Mouse (Mus musculus) heart, postnatal 0 days (tissue): Measurements from ENCODE around the gene Arhgap28. TPM values are rescaled to one million over a fixed set of nuclear protein-coding genes. Genes with fewer than 3 reads are reported as not detected.
A peak's percentile ranks its signal among the peaks of the same experiment; 100 is the strongest.

Source experiments
- ATAC-seq: fragments of 200-750 bp; cut with Nextera tagmentation; 2 replicates; pipeline ENCODE4 v1.8.0; 2017; ENCODE audit warnings: low read depth, moderate number of reproducible peaks, moderate library complexity; ENCODE audit not compliant: insufficient read depth
- DNase-seq: peaks from one replicate; pipeline ENCODE4 v3.0.0-alpha.2; 2016; ENCODE audit warnings: low spot score
- H3K27ac ChIP-seq: fragments of 300-500 bp; sonication (generic); 2 replicates; pipeline ENCODE4 v1.5.1; 2014; ENCODE audit warnings: low read depth, mild to moderate bottlenecking
- H3K27me3 ChIP-seq: fragments of 300-500 bp; sonication (generic); 2 replicates; pipeline ENCODE4 v1.6.1; 2014; ENCODE audit warnings: low read length, mixed read lengths; ENCODE audit not compliant: control insufficient read depth, insufficient read depth
- H3K36me3 ChIP-seq: fragments of 300-500 bp; sonication (generic); replicated peaks from 2 replicates; pipeline ENCODE4 v1.6.1; 2014; ENCODE audit warnings: low read length, mixed read lengths; ENCODE audit not compliant: control insufficient read depth, insufficient read depth
- H3K4me1 ChIP-seq: fragments of 300-500 bp; sonication (generic); 2 replicates; pipeline ENCODE4 v1.6.1; 2014; ENCODE audit warnings: antibody characterized with exemption; ENCODE audit not compliant: control insufficient read depth, insufficient read depth
- H3K4me2 ChIP-seq: fragments of 300-500 bp; sonication (generic); 2 replicates; pipeline ENCODE4 v1.6.1; 2014; ENCODE audit warnings: low read depth, mild to moderate bottlenecking, low read length, moderate library complexity
- H3K4me3 ChIP-seq: fragments of 300-500 bp; sonication (generic); 2 replicates; pipeline ENCODE4 v1.5.1; 2014; ENCODE audit warnings: low read depth, low read length
- H3K9ac ChIP-seq: fragments of 300-500 bp; sonication (generic); replicated peaks from 2 replicates; pipeline ENCODE4 v1.6.1; 2014; ENCODE audit warnings: low read depth, low read length, mixed read lengths
- H3K9me3 ChIP-seq: fragments of 300-500 bp; sonication (generic); replicated peaks from 2 replicates; pipeline ENCODE4 v1.6.1; 2016; ENCODE audit warnings: low read length; ENCODE audit not compliant: control insufficient read depth
- CTCF ChIP-seq: IDR thresholded peaks from 2 replicates; pipeline ENCODE4 v1.5.1; 2016; ENCODE audit warnings: antibody characterized with exemption, control low read depth, low read depth
- EP300 ChIP-seq: IDR thresholded peaks from 2 replicates; pipeline ENCODE4 v1.6.1; 2016; ENCODE audit warnings: antibody characterized with exemption, low read depth
- WGBS: fragments of 180-500 bp; shearing (Covaris S2); extraction: QIAGEN DNeasy Blood & Tissue Kit; methylation state at CpG from one replicate; pipeline ENCODE4 v1.1.7; 2014; 5-methylcytosine and 5-hydroxymethylcytosine counted together
- polyA plus RNA-seq: library from polyadenylated mRNA; unstranded; fragments of >200 nt; fragmentation: Nextera tagmentation; extraction: Ambion mirVana; gene quantifications from 2 replicates; pipeline ENCODE4 v1.2.1, GENCODE M21; 2015
- total RNA-seq: library from RNA; depleted of rRNA; stranded (reverse); fragments of >200 nt; gene quantifications from 2 replicates; pipeline ENCODE4 v1.2.3, GENCODE M21; 2014; ENCODE audit warnings: low replicate concordance

Gene Arhgap28
- total and polyA plus RNA-seq, 2 experiments from 2014 or later = 4.1 to 7.7 TPM

DNA sequence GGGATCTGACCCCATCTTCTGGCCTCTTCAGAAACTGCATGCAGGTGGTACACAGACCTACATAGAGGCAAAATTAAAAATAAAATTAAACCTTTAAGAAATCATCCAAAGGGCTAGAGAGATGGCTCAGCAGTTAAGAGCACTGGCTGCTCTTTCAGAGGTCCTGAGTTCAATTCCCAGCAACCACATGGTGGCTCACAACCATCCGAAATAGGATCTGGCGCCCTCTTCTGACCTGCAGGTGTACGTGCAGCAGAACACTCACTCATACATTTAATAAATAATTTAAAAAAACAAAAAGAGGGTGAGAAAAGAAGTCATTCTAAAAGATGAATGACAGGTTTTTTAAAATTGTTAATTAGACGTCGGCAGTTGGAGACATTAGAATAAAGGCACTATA lies 6.1 kb upstream of the Arhgap28 start:
- WGBS = 93% methylated on average over 5 of the region's 5 CpGs
- Histone ChIP-seq H3K4me1 (no peaks in the 10 kb centered on the region), H3K4me2 (no peak overlapping the region), H3K9me3 (no peaks in the 10 kb centered on the region), H3K9ac (no peak overlapping the region), H3K36me3 (no peaks in the 10 kb centered on the region), H3K4me3 (no peak overlapping the region), H3K27me3 (no peaks in the 10 kb centered on the region), H3K27ac (no peak overlapping the region)
- ATAC-seq (no peak), DNase-seq (no peak)
- TF ChIP-seq EP300 (no peak), CTCF (no peak)

DNA sequence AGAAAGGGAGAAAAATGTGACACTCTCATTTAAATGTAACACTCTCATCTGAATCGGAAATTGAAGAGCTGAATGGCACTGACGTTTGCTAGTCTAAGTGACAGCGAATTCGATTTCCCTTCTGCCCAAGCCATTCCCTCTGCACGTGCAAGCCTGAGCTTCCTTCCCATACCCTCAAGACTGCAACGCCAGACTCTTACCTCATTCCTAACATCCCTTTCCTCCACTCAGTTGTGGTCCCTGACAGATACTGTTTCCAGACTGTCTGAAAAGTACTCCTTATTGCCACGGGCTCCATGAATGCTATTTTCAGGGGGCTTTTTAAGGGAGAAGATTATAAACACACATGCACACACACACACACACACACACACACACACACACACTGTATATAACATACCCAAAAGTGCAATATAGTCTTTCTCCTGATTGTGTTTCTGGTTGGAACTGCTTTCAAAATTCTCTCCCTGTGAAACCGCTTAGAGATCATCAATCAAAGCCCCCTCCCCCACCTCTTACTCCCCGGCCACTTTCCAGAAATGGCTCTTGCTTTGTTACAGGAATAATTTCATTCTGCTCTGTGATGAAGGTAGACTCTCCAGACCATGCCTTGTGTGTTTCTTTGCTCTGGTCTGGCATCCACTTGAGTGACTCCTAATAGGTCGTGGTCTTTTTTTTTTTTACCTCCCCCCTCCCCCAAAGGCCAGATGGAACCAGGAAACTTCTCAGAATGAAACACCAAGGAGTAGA lies 836 bp upstream of the Arhgap28 start:
- no peaks in the 10 kb centered on the region; the same call in 1 of the 2 replicates for H3K4me1 ChIP-seq
- DNase-seq = peak; percentile 49
- H3K9ac ChIP-seq = peak overlapping the region; percentile 46; the same call in 1 of the 2 replicates

DNA sequence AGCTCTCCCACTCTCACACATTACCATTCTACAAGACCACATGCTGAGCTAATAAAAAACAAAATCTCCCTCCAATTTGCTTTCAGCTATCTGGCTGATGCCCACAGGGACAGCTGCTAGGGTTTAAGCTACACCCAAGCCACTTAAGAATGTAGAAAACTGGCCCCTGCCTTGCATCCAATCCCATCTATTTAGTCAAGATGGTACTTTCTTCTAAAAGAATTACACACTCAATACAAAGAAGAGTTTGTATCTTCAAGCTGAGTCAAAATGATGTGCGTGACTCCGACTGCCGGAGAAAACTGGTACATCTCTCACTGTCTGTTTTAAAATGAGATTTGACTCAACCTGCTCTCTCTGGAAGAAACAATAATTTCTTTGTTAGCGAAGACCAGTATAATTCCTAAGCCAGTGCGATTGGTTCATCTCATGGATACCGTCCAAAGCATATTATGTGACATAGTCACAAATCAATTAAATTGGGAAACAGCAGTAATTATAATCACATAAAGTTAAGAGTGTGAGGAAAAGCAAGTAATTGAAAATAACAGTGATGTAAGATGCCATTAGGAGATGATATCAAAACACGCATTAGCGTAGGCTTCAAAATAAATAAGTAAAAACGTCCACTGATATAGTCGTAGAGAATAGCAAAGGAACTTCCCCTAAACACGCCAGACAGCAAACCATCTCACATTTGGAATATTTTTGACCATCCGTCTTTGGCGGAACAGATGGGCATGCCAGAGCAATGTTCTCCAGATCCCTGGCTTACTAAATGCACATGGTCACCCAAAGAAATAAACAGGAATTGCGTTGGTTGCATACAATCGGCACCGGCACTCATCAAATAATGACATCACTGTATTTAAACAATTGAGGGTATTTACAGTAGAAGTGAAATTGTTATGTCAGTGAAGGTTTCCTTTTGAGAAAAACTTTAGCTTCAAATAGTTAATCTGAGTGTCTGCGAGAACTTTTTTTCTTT lies 1.0 kb downstream of the Arhgap28 start:
- WGBS = 35% methylated on average over 17 of the region's 17 CpGs
- Histone ChIP-seq H3K9me3 (no peaks in the 10 kb centered on the region), H3K4me3 (peak overlapping the region; percentile 65), H3K4me1 (no peaks in the 10 kb centered on the region; the same call in 1 of the 2 replicates), H3K27ac (peak overlapping the region; percentile 80), H3K36me3 (no peaks in the 10 kb centered on the region), H3K4me2 (peak overlapping the region; percentile 91), H3K9ac (peak overlapping the region; percentile 58; the same call in 1 of the 2 replicates), H3K27me3 (no peaks in the 10 kb centered on the region)
- no peak for DNase-seq
- no peak for ATAC-seq
- TF ChIP-seq CTCF (no peak), EP300 (no peak)

More for the DNA sequence above, 836 bp upstream of the Arhgap28 start:
- 0 out of 2 replicates have a peak, but pooled peaks have one; percentile 36 for ATAC-seq
- Histone ChIP-seq H3K36me3 (no peaks in the 10 kb centered on the region), H3K9me3 (no peaks in the 10 kb centered on the region), H3K27ac (peak overlapping the region; percentile 80), H3K27me3 (no peaks in the 10 kb centered on the region), H3K4me2 (peak overlapping the region; percentile 91), H3K4me3 (peak overlapping the region; percentile 65)
- 3% methylated on average over 10 of the region's 10 CpGs for WGBS
- no peak for TF ChIP-seq CTCF
- no peak for TF ChIP-seq EP300

DNA sequence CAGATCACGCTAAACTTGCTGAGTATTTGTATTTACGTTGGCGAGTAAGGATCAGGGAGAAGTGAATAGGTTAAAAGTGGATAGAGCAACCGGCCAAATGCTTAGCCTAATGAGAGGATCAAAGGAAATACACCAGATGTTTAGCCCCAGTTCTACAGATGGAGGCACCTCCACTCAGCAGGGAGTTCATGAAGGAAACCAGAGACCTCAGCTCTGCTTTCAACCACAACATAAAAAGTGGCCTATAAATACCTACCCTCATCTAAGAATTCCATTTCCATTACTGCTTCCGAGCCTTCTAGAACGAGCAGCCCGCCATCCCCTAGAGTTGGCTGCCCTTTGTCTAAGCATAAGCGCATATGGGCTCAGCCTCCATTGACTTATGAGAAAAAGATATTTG lies 4.1 kb downstream of the Arhgap28 start:
- DNase-seq (no peak), ATAC-seq (no peak)
- no peaks in the 10 kb centered on the region for H3K27me3 ChIP-seq
- H3K4me2 ChIP-seq = no peak overlapping the region
- 41% methylated on average over 8 of the region's 8 CpGs for WGBS
- no peaks in the 10 kb centered on the region for H3K9me3 ChIP-seq
- H3K4me1 ChIP-seq = peaks cover 4% of the 10 kb centered on the region
- no peak overlapping the region for H3K4me3 ChIP-seq
- H3K36me3 ChIP-seq = no peaks in the 10 kb centered on the region
- TF ChIP-seq EP300 (no peak), CTCF (no peak)
- no peak overlapping the region for H3K27ac ChIP-seq
- no peak overlapping the region for H3K9ac ChIP-seq

DNA sequence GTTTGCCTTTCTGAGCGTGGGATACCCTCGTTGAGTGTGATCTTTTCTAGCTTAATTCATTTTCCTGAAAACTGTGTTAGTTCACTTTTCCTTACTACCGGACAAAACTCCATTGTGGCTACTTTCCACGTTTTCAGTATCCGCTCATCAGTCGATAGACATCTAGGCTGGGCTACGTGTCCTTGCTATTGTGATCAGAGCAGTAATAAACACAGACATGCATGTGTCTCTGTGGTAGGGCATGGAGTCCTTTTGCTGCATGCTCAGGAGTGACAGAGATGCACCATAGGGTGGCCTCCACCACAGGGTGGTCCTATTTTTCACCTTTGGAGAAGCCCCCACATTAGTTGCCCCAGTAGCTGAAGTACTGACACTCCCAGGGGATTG lies 7.2 kb downstream of the Arhgap28 start:
- WGBS = 68% methylated on average over 7 of the region's 7 CpGs
- Histone ChIP-seq H3K4me3 (no peak overlapping the region), H3K4me2 (no peak overlapping the region), H3K9me3 (no peaks in the 10 kb centered on the region), H3K36me3 (no peaks in the 10 kb centered on the region), H3K9ac (no peak overlapping the region), H3K4me1 (peaks cover 4% of the 10 kb centered on the region; the same call in 1 of the 2 replicates), H3K27me3 (no peaks in the 10 kb centered on the region), H3K27ac (0 out of 2 replicates have a peak overlapping the region, but pooled peaks have one; percentile 32)
- ATAC-seq = no peak
- no peak for TF ChIP-seq CTCF
- DNase-seq = no peak
